Mouse (Mus musculus): ENCODE data around the gene Tesc. TPM values are rescaled to one million over a fixed set of nuclear protein-coding genes. Genes with fewer than 3 reads are reported as not detected.
A peak's percentile ranks its signal among the peaks of the same experiment; 100 is the strongest.

The Tesc gene
- polyA plus RNA-seq, 1 experiment, result 6.1 TPM

DNA sequence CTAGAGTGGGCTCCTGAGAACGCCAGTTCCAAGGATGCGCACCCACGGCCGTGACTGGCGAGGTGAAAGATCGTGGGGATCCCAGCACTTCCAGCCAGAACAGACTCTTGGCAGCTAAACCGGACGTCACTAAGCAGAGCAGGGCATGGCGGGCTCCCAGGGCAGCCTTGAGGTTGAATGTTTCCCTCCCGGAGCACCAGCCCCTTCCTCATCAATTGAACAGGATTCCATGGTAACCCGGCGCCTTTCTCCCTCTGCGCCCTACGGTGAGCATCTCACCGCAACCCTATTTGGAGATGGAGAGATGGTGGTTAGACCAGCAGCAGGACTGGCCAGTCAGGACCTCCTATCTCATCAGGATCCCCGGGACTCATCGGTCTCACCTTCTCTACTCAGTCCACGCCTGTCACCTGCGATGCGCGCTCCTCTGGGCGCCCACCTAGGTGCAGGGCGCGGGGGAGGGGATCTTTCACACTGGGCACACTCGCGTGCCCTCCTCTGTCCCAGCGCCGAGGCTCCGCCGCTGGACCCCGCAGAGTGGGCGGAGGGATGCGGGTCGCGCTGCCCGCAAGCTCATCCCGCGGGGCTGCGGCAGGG lies 344 bp upstream of the Tesc start:
- no peak for DNase-seq
- WGBS, result 3% methylated on average over 39 of the region's 39 CpGs
- TF ChIP-seq CTCF (IDR thresholded peaks at IDR 0.05; ENCODE audit: insufficient read depth, low read length) (no peak), POLR2A (IDR thresholded peaks at IDR 0.05; ENCODE audit: borderline replicate concordance, extremely low read depth, low read depth, low read length) (no peak)

GRCm38 (mm10) chr5:118028191-118029034 lies 870 bp downstream of the Tesc start:
- no peak for DNase-seq
- H3K4me3 ChIP-seq (replicated peaks; ENCODE audit: extremely low read depth, low read depth, low read length), result peak overlapping the region; percentile 17
- WGBS, result 1% methylated on average over 78 of the region's 79 CpGs
- TF ChIP-seq CTCF (IDR thresholded peaks at IDR 0.05; ENCODE audit: insufficient read depth, low read length) (no peak), POLR2A (IDR thresholded peaks at IDR 0.05; ENCODE audit: borderline replicate concordance, extremely low read depth, low read depth, low read length) (no peak)
- peaks cover 6% of the 10 kb centered on the region for H3K4me1 ChIP-seq (ENCODE audit: control insufficient read depth, insufficient read depth, low read length)

More for the DNA sequence above, 344 bp upstream of the Tesc start:
- H3K4me3 ChIP-seq (replicated peaks; ENCODE audit: extremely low read depth, low read depth, low read length), result no peak overlapping the region
- peaks cover 6% of the 10 kb centered on the region for H3K4me1 ChIP-seq (ENCODE audit: control insufficient read depth, insufficient read depth, low read length)

DNA sequence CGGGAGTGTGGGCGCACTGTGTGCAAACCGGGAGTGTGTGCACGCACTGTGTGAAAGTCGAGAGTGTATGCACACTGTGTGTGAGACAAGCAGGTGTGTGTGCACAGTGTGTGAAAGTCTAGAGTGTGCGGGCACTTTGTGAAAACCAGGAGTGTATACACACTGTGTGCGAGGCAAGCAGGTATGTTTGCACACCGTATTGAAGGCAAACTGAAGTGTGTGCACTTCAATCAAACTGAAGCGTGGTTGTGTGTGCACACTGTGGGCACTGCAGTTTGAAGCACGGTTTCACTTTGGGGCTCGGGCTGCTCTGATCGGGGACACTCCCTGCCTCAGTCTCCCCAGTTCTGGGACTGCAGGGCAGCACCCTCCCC lies 1.5 kb downstream of the Tesc start:
- TF ChIP-seq POLR2A (IDR thresholded peaks at IDR 0.05; ENCODE audit: borderline replicate concordance, extremely low read depth, low read depth, low read length), result no peak
- TF ChIP-seq CTCF (IDR thresholded peaks at IDR 0.05; ENCODE audit: insufficient read depth, low read length), result no peak
- H3K4me1 ChIP-seq (ENCODE audit: control insufficient read depth, insufficient read depth, low read length), result peaks cover 6% of the 10 kb centered on the region
- DNase-seq, result no peak
- WGBS, result 6% methylated on average over 12 of the region's 12 CpGs
- peak overlapping the region; percentile 17 for H3K4me3 ChIP-seq (replicated peaks; ENCODE audit: extremely low read depth, low read depth, low read length)

DNA sequence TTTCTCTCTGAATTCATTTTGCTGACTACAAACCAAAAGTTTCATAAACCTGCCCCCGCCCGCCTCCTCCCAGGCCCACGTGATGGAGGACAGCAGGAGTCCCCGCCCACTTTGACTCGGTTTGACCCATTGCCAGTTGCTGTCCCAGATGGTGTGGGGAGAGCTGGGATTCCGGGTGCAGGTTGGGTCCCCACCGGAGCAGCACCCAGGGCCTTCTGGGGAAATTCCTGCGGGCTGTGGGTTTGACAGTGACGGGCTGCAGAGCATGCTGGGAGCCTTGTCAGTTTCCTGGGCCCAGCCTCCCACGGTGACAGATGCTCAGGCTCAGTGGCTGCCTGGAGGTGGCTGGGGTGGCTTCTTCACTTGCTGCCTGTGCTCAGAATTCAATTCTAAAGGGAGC lies 1.9 kb downstream of the Tesc start:
- 5% methylated on average over 10 of the region's 10 CpGs for WGBS
- no peak for DNase-seq
- H3K4me1 ChIP-seq (ENCODE audit: control insufficient read depth, insufficient read depth, low read length), result peaks cover 6% of the 10 kb centered on the region
- TF ChIP-seq POLR2A (IDR thresholded peaks at IDR 0.05; ENCODE audit: borderline replicate concordance, extremely low read depth, low read depth, low read length) (no peak), CTCF (IDR thresholded peaks at IDR 0.05; ENCODE audit: insufficient read depth, low read length) (no peak)
- peak overlapping the region; percentile 22 for H3K4me3 ChIP-seq (replicated peaks; ENCODE audit: extremely low read depth, low read depth, low read length)

GRCm38 (mm10) chr5:118030022-118030675 lies 2.6 kb downstream of the Tesc start:
- peaks cover 6% of the 10 kb centered on the region for H3K4me1 ChIP-seq (ENCODE audit: control insufficient read depth, insufficient read depth, low read length)
- 82% methylated on average over 9 of the region's 9 CpGs for WGBS
- no peak for DNase-seq
- TF ChIP-seq POLR2A (IDR thresholded peaks at IDR 0.05; ENCODE audit: borderline replicate concordance, extremely low read depth, low read depth, low read length), result no peak
- no peak for TF ChIP-seq CTCF (IDR thresholded peaks at IDR 0.05; ENCODE audit: insufficient read depth, low read length)
- no peak overlapping the region for H3K4me3 ChIP-seq (replicated peaks; ENCODE audit: extremely low read depth, low read depth, low read length)

DNA sequence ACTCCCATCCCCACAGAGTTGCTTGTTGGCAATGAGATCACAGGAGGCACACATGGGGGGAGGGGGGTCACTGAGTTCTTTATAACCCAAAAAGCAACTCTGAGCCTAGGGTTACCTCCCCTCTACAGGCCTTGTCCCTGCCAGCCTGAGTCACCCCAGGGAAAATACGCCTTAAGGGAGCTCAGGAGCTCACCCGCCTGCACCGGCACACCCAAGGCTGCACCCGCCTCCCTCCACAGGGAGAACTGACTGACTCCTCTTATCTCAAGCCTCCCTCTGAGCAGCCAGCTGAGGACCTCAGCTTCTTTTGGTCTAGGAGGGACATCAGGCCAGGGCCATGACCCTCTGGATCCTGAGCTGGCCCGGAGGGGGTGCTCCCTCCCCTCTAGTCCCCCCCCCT lies 3.5 kb downstream of the Tesc start:
- WGBS, result 49% methylated on average over 5 of the region's 5 CpGs
- no peak for TF ChIP-seq CTCF (IDR thresholded peaks at IDR 0.05; ENCODE audit: insufficient read depth, low read length)
- no peak for TF ChIP-seq POLR2A (IDR thresholded peaks at IDR 0.05; ENCODE audit: borderline replicate concordance, extremely low read depth, low read depth, low read length)
- DNase-seq, result no peak
- peaks cover 6% of the 10 kb centered on the region for H3K4me1 ChIP-seq (ENCODE audit: control insufficient read depth, insufficient read depth, low read length)
- no peak overlapping the region for H3K4me3 ChIP-seq (replicated peaks; ENCODE audit: extremely low read depth, low read depth, low read length)

DNA sequence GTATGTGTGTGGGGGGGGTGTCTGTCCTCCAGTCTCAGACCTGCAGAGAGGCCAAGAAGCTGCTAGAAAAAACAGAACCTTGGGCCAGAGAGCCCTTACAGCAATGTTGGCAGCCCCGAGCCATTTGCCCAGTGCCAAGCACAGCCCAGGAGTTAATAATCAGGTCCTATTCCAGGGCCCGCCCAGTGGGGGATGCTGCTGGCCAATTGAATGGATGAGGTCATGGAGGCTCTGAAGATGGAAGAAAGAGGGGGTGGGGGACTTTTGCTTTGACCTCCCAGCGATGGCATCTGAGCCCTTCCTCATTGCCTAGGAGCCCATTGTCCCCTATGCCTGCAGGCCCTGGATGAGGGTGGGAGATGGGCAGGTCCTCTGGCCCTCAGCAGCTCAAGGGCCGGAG lies 4.0 kb downstream of the Tesc start:
- no peak for DNase-seq
- TF ChIP-seq POLR2A (IDR thresholded peaks at IDR 0.05; ENCODE audit: borderline replicate concordance, extremely low read depth, low read depth, low read length), result no peak
- TF ChIP-seq CTCF (IDR thresholded peaks at IDR 0.05; ENCODE audit: insufficient read depth, low read length), result no peak
- H3K4me3 ChIP-seq (replicated peaks; ENCODE audit: extremely low read depth, low read depth, low read length), result no peak overlapping the region
- peaks cover 6% of the 10 kb centered on the region for H3K4me1 ChIP-seq (ENCODE audit: control insufficient read depth, insufficient read depth, low read length)
- 50% methylated on average over 4 of the region's 4 CpGs for WGBS

GRCm38 (mm10) chr5:118033328-118033727 lies 5.8 kb downstream of the Tesc start:
- TF ChIP-seq CTCF (IDR thresholded peaks at IDR 0.05; ENCODE audit: insufficient read depth, low read length) (no peak), POLR2A (IDR thresholded peaks at IDR 0.05; ENCODE audit: borderline replicate concordance, extremely low read depth, low read depth, low read length) (no peak)
- peaks cover 6% of the 10 kb centered on the region for H3K4me1 ChIP-seq (ENCODE audit: control insufficient read depth, insufficient read depth, low read length)
- no peak overlapping the region for H3K4me3 ChIP-seq (replicated peaks; ENCODE audit: extremely low read depth, low read depth, low read length)
- WGBS, result 35% methylated on average over 4 of the region's 4 CpGs
- DNase-seq, result no peak

DNA sequence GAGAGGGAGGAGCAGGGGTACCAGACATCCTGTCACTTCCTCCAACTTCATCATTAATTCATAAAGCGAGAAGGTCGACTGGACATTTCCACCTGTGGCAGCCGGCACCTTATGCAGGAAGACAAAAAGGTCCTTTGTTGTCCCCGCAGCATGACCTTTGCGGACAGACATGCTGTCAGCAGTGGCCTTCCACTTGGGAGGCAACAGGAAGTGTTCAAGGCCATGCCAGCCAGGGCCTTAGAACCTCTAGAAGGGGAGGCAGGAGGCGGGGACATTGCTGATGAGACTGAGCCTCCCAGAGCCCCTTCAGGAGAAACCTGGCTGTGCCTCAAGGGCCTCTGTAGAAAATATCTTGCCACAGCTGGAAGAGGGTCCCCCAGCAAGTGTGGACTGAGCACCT lies 6.2 kb downstream of the Tesc start:
- TF ChIP-seq CTCF (IDR thresholded peaks at IDR 0.05; ENCODE audit: insufficient read depth, low read length), result no peak
- TF ChIP-seq POLR2A (IDR thresholded peaks at IDR 0.05; ENCODE audit: borderline replicate concordance, extremely low read depth, low read depth, low read length), result no peak
- H3K4me1 ChIP-seq (ENCODE audit: control insufficient read depth, insufficient read depth, low read length), result peaks cover 4% of the 10 kb centered on the region
- no peak overlapping the region for H3K4me3 ChIP-seq (replicated peaks; ENCODE audit: extremely low read depth, low read depth, low read length)
- WGBS, result 41% methylated on average over 6 of the region's 6 CpGs
- no peak for DNase-seq

Measured in lung, adult 2 months (tissue).